Mouse (Mus musculus) forebrain, embryonic 16.5 days (tissue): ENCODE measurements around the gene Eva1c. TPM values are rescaled to one million over a fixed set of nuclear protein-coding genes. Genes with fewer than 3 reads are reported as not detected.
A peak's percentile ranks its signal among the peaks of the same experiment; 100 is the strongest.

Experiments used
- ATAC-seq: fragments of 200-750 bp; cut with Nextera tagmentation; 2 replicates; pipeline ENCODE4 v1.8.0; 2017; ENCODE audit warnings: mild to moderate bottlenecking, moderate library complexity
- H3K27ac ChIP-seq: fragments of 300-500 bp; sonication (generic); 2 replicates; pipeline ENCODE4 v1.5.1; 2014; ENCODE audit warnings: low read length, control low read depth
- H3K27me3 ChIP-seq: fragments of 300-500 bp; sonication (generic); replicated peaks from 2 replicates; pipeline ENCODE4 v1.6.1; 2014; ENCODE audit warnings: low read length; ENCODE audit not compliant: control insufficient read depth, insufficient read depth
- H3K36me3 ChIP-seq: fragments of 300-500 bp; sonication (generic); 2 replicates; pipeline ENCODE4 v1.6.1; 2014; ENCODE audit not compliant: control insufficient read depth, insufficient read depth
- H3K4me1 ChIP-seq: fragments of 300-500 bp; sonication (generic); replicated peaks from 2 replicates; pipeline ENCODE4 v1.6.1; 2014; ENCODE audit warnings: low read length; ENCODE audit not compliant: control insufficient read depth, insufficient read depth
- H3K4me2 ChIP-seq: fragments of 300-500 bp; sonication (generic); 2 replicates; pipeline ENCODE4 v1.6.1; 2014; ENCODE audit warnings: mild to moderate bottlenecking, low read length, control low read depth
- H3K4me3 ChIP-seq: fragments of 300-500 bp; sonication (generic); replicated peaks from 2 replicates; pipeline ENCODE4 v1.5.1; 2014; ENCODE audit warnings: mild to moderate bottlenecking, low read length, control low read depth
- H3K9ac ChIP-seq: fragments of 300-500 bp; sonication (generic); replicated peaks from 2 replicates; pipeline ENCODE4 v1.6.1; 2014; ENCODE audit warnings: low read depth, low read length, control low read depth
- H3K9me3 ChIP-seq: fragments of 300-500 bp; sonication (generic); 2 replicates; pipeline ENCODE4 v1.6.1; 2016; ENCODE audit warnings: low read length; ENCODE audit not compliant: control insufficient read depth
- WGBS: fragments of 180-500 bp; shearing (Covaris S2); extraction: QIAGEN DNeasy Blood & Tissue Kit; methylation state at CpG from one replicate; pipeline ENCODE4 v1.1.7; 2014; 5-methylcytosine and 5-hydroxymethylcytosine counted together
- polyA plus RNA-seq: library from polyadenylated mRNA; unstranded; fragments of >200 nt; fragmentation: Nextera tagmentation; extraction: Ambion mirVana; gene quantifications from 2 replicates; pipeline ENCODE4 v1.2.1, GENCODE M21; 2015

The Eva1c gene
- polyA plus RNA-seq, 1 experiment from 2014 or later = 5.9 TPM

DNA sequence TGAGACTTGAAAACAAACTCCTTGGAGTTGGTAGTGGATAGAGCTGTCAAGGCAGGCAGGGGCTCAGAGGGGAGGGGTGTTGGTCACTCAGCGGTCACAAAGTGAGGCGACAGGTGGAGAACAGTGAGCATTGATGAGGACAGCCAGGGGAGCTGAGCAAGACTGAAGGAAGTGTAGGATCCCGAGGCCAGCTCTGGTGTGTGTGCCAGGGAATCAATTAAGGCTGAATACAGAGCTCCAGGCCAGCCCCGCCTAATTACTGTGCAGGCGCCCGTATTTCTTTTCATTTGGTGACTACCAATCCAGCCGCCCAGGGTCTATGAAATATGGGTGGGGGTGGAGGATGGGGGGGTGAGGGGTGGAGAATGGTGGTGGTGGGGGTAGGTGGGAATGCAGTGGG is 24.4 kb downstream of the Eva1c start:
- peaks cover 15% of the 10 kb centered on the region for H3K4me1 ChIP-seq
- H3K9ac ChIP-seq = no peak overlapping the region
- ATAC-seq = peak; percentile 77
- no peaks in the 10 kb centered on the region for H3K9me3 ChIP-seq
- no peak overlapping the region for H3K4me2 ChIP-seq
- no peak overlapping the region for H3K27ac ChIP-seq
- 4% methylated on average over 7 of the region's 7 CpGs for WGBS
- H3K27me3 ChIP-seq = no peaks in the 10 kb centered on the region
- no peak overlapping the region for H3K4me3 ChIP-seq
- no peaks in the 10 kb centered on the region for H3K36me3 ChIP-seq

GRCm38 (mm10) chr16:90851621-90852334 is 25.3 kb downstream of the Eva1c start:
- H3K4me2 ChIP-seq = no peak overlapping the region
- no peak overlapping the region for H3K27ac ChIP-seq
- no peak overlapping the region for H3K9ac ChIP-seq
- H3K36me3 ChIP-seq = no peaks in the 10 kb centered on the region
- peaks cover 11% of the 10 kb centered on the region for H3K4me1 ChIP-seq
- 40% methylated on average over 11 of the region's 11 CpGs for WGBS
- H3K27me3 ChIP-seq = no peaks in the 10 kb centered on the region
- no peaks in the 10 kb centered on the region for H3K9me3 ChIP-seq
- no peak overlapping the region for H3K4me3 ChIP-seq
- ATAC-seq = no peak

GRCm38 (mm10) chr16:90856552-90857200 is 30.2 kb downstream of the Eva1c start:
- no peaks in the 10 kb centered on the region for H3K4me1 ChIP-seq
- no peaks in the 10 kb centered on the region for H3K36me3 ChIP-seq
- H3K27me3 ChIP-seq = no peaks in the 10 kb centered on the region
- H3K4me3 ChIP-seq = no peak overlapping the region
- no peak overlapping the region for H3K27ac ChIP-seq
- no peak overlapping the region for H3K9ac ChIP-seq
- no peak for ATAC-seq
- no peaks in the 10 kb centered on the region for H3K9me3 ChIP-seq
- WGBS = 91% methylated on average over 6 of the region's 6 CpGs
- H3K4me2 ChIP-seq = no peak overlapping the region

DNA sequence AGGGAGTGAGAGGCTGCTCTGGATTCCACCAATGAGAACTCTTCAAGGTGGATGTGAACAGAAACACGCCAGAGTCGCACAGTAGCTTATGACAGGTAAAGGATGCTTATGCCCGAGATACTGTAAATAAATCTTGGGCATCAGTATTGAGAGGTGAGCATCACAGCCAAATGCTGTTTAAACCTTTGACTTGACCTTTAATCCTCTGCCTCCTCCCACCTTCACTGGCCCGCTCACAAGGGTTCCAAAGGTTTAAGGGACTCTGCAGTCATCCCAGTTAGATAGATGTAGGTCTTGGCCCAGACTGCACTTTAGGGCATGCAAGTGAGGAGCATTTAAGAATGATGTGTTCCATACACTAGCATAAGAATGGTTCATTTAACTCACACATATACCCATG is 31.7 kb downstream of the Eva1c start:
- no peak overlapping the region for H3K27ac ChIP-seq
- H3K4me2 ChIP-seq = no peak overlapping the region
- H3K27me3 ChIP-seq = no peaks in the 10 kb centered on the region
- H3K9me3 ChIP-seq = no peaks in the 10 kb centered on the region
- H3K4me1 ChIP-seq = no peaks in the 10 kb centered on the region
- no peak for ATAC-seq
- H3K36me3 ChIP-seq = no peaks in the 10 kb centered on the region
- WGBS = 91% methylated on average over 4 of the region's 4 CpGs
- no peak overlapping the region for H3K4me3 ChIP-seq
- H3K9ac ChIP-seq = no peak overlapping the region

DNA sequence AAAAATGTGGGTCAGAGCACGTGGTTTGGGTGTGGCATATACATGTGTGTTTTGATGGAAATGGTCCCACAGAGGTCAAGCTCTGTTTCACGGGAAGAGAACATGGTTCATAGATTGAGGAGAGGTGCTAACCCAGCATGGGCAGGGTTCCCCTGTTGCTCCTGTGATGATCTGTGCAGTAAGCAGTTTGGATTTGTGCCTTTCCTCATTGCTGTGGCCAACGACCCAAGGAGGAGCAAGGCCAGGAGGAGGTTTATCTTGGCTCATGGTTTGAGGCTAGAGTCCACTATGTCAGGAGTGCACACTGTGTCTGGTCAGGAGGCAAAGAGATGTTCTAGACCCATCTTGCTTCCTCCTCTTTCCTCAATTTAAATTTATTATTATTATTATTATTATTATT is 36.5 kb downstream of the Eva1c start:
- Histone ChIP-seq H3K9ac (no peak overlapping the region), H3K9me3 (no peaks in the 10 kb centered on the region), H3K4me1 (peaks cover 21% of the 10 kb centered on the region), H3K27ac (no peak overlapping the region), H3K36me3 (no peaks in the 10 kb centered on the region), H3K4me2 (no peak overlapping the region), H3K27me3 (no peaks in the 10 kb centered on the region), H3K4me3 (no peak overlapping the region)
- no peak for ATAC-seq
- WGBS = 87% methylated on average over 3 of the region's 3 CpGs

DNA sequence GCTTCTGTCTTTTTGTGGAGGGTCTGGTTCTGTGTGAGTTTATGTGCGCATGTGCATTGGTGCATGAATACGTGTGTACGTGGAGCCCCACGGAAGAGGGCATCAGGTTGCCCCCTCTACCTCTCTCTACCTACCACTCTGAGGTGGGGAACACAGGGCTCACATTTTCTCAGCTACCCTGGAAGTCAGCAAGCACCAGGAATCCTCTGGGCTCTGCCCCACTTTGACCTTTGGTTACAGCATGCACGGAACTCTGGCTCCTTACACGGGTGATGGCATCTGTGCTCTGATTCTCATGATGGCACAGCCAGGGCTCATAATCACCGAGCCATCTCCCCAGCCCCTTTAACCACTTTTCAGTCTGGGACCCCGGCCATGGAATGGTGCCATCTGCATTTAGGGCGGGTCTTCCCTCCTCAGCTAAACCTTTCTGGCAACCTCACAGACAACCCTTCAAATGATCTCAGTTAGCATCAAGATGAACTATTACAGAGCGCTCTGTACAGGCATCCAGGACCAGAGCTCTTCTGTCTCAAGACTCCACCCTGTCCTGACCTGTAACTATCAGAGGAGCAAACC is 37.0 kb downstream of the Eva1c start:
- Histone ChIP-seq H3K9me3 (no peaks in the 10 kb centered on the region), H3K27me3 (no peaks in the 10 kb centered on the region), H3K27ac (no peak overlapping the region), H3K9ac (no peak overlapping the region), H3K4me1 (peaks cover 24% of the 10 kb centered on the region), H3K4me3 (no peak overlapping the region), H3K4me2 (no peak overlapping the region), H3K36me3 (no peaks in the 10 kb centered on the region)
- ATAC-seq = no peak
- 67% methylated on average over 10 of the region's 10 CpGs for WGBS

GRCm38 (mm10) chr16:90864693-90865092 is 38.2 kb downstream of the Eva1c start:
- Histone ChIP-seq H3K9me3 (no peaks in the 10 kb centered on the region), H3K4me1 (peaks cover 24% of the 10 kb centered on the region), H3K4me3 (no peak overlapping the region), H3K27ac (no peak overlapping the region), H3K27me3 (no peaks in the 10 kb centered on the region), H3K36me3 (no peaks in the 10 kb centered on the region), H3K4me2 (no peak overlapping the region), H3K9ac (no peak overlapping the region)
- 60% methylated on average over 7 of the region's 7 CpGs for WGBS
- ATAC-seq = no peak

GRCm38 (mm10) chr16:90865652-90866051 is 39.1 kb downstream of the Eva1c start:
- no peaks in the 10 kb centered on the region for H3K27me3 ChIP-seq
- no peak overlapping the region for H3K4me2 ChIP-seq
- no peak overlapping the region for H3K9ac ChIP-seq
- 37% methylated on average over 9 of the region's 9 CpGs for WGBS
- no peak overlapping the region for H3K4me3 ChIP-seq
- peaks cover 24% of the 10 kb centered on the region for H3K4me1 ChIP-seq
- ATAC-seq = peak; percentile 78; the same call in 1 of the 2 replicates
- H3K36me3 ChIP-seq = no peaks in the 10 kb centered on the region
- H3K27ac ChIP-seq = no peak overlapping the region; the same call in 1 of the 2 replicates
- H3K9me3 ChIP-seq = no peaks in the 10 kb centered on the region

GRCm38 (mm10) chr16:90868129-90868528 is 41.6 kb downstream of the Eva1c start:
- no peak overlapping the region for H3K4me3 ChIP-seq
- no peak overlapping the region for H3K27ac ChIP-seq
- peaks cover 24% of the 10 kb centered on the region for H3K4me1 ChIP-seq
- H3K27me3 ChIP-seq = no peaks in the 10 kb centered on the region
- no peak overlapping the region for H3K9ac ChIP-seq
- no peaks in the 10 kb centered on the region for H3K9me3 ChIP-seq
- no peak for ATAC-seq
- WGBS = 28% methylated on average over 7 of the region's 7 CpGs
- H3K36me3 ChIP-seq = no peaks in the 10 kb centered on the region
- H3K4me2 ChIP-seq = no peak overlapping the region
